Mouse (Mus musculus) bone marrow macrophage, adult 2 months (primary cell): ENCODE results near the gene Eea1.

Experiments
- CTCF ChIP-seq: IDR thresholded peaks from 2 replicates; pipeline ENCODE4 v1.5.1; 2012; ENCODE audit warnings: low read depth, mild to moderate bottlenecking, low read length, moderate library complexity
- POLR2A ChIP-seq: IDR thresholded peaks from 2 replicates; pipeline ENCODE4 v1.6.1; 2012; ENCODE audit warnings: mild to moderate bottlenecking, low read depth, low read length, borderline replicate concordance

DNA sequence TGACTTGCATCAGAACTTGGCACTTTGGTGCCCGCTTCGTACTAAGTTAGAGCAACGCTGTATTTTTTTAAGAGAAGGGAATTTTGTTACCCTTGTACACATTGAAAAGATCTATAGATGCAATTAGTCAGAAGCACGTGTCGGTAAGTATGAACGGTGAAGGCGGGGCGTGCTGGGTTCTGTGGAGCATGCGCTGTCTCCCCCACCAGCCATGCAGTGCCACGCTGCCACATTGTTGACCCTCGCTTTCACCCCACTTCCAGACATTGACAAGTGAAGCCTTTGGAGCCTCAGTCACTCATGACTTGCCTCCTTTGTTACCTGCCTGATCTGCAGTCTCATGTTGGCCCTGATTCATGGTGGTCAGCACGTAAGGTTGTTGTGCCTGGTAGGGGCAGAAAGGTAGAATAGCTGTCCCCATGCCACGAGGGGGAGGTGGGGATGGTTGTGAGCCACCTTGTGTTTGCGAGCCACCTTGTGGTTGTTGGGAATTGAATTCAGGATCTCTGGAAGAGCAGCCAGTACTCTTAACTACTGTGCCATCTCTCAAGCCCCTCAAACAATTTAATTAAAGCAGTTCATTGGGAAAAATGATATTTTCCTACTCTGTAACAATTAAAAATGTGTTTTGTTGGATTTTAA lies 47.0 kb upstream of the Eea1 start:
- TF ChIP-seq CTCF (no peak), POLR2A (no peak)
